Mouse (Mus musculus): ENCODE results near the gene Osbpl6. TPM values are rescaled to one million over a fixed set of nuclear protein-coding genes. Genes with fewer than 3 reads are reported as not detected.
"Not testable (repeated sequence)": the region's sequence is repeated elsewhere in the genome, so short reads cannot be mapped to it uniquely, and the experiment has no call there.

Gene Osbpl6
- total and polyA plus RNA-seq, 3 experiments: 5.9 to 13.5 (median 11.4) TPM

- peak in 1 of 2 experiments; percentile 6 for DNase-seq
- WGBS: 55% methylated on average over 10 of the region's 10 CpGs
- H3K4me1 ChIP-seq (ENCODE audit: control insufficient read depth, insufficient read depth, low read length): no peaks in the 10 kb centered on the region
- intact Hi-C loops (cut with DNase I): no loop called here
- no peaks in the 10 kb centered on the region for H3K27me3 ChIP-seq (ENCODE audit: control insufficient read depth, insufficient read depth, low read length)
- no peaks in the 10 kb centered on the region for H3K79me2 ChIP-seq (replicated peaks; ENCODE audit: control insufficient read depth, insufficient read depth, low read length)
- no peaks in the 10 kb centered on the region for H3K36me3 ChIP-seq (ENCODE audit: control insufficient read depth, insufficient read depth, low read length)
- H3K9ac ChIP-seq (ENCODE audit: low read depth, low read length): no peak overlapping the region
- TF ChIP-seq EP300 (IDR thresholded peaks at IDR 0.05; ENCODE audit: insufficient read depth, low read depth, low read length): no peak
- no peak for TF ChIP-seq CTCF (IDR thresholded peaks at IDR 0.05)
- no peak overlapping the region for H3K4me3 ChIP-seq
- no peak overlapping the region for H3K27ac ChIP-seq
These were observed 204.2 kb downstream of the Osbpl6 start for GRCm38 (mm10) chr2:76610326-76611104.

GRCm38 (mm10) chr2:76611996-76612395 is 205.7 kb downstream of the Osbpl6 start:
- WGBS: 81% methylated on average over 3 of the region's 3 CpGs
- intact Hi-C loops (cut with DNase I): no loop called here
- H3K36me3 ChIP-seq (ENCODE audit: control insufficient read depth, insufficient read depth, low read length): no peaks in the 10 kb centered on the region
- no peaks in the 10 kb centered on the region for H3K27me3 ChIP-seq (ENCODE audit: control insufficient read depth, insufficient read depth, low read length)
- no peaks in the 10 kb centered on the region for H3K4me1 ChIP-seq (ENCODE audit: control insufficient read depth, insufficient read depth, low read length)
- H3K79me2 ChIP-seq (replicated peaks; ENCODE audit: control insufficient read depth, insufficient read depth, low read length): no peaks in the 10 kb centered on the region
- H3K9ac ChIP-seq (ENCODE audit: low read depth, low read length): no peak overlapping the region
- H3K27ac ChIP-seq: no peak overlapping the region
- no peak overlapping the region for H3K4me3 ChIP-seq
- TF ChIP-seq EP300 (IDR thresholded peaks at IDR 0.05; ENCODE audit: insufficient read depth, low read depth, low read length): no peak
- no peak for DNase-seq

- Histone ChIP-seq H3K27ac (no peak overlapping the region), H3K36me3 (ENCODE audit: control insufficient read depth, insufficient read depth, low read length) (no peaks in the 10 kb centered on the region), H3K79me2 (replicated peaks; ENCODE audit: control insufficient read depth, insufficient read depth, low read length) (no peaks in the 10 kb centered on the region), H3K4me1 (ENCODE audit: control insufficient read depth, insufficient read depth, low read length) (no peaks in the 10 kb centered on the region), H3K4me3 (no peak overlapping the region), H3K27me3 (ENCODE audit: control insufficient read depth, insufficient read depth, low read length) (no peaks in the 10 kb centered on the region), H3K9ac (ENCODE audit: low read depth, low read length) (no peak overlapping the region)
- TF ChIP-seq CTCF (IDR thresholded peaks at IDR 0.05) (peak; percentile 86), POLR2A (IDR thresholded peaks at IDR 0.05; ENCODE audit: insufficient read depth, low read depth, low read length) (no peak), EP300 (IDR thresholded peaks at IDR 0.05; ENCODE audit: insufficient read depth, low read depth, low read length) (no peak)
- 31% methylated on average over 1 of the region's 1 CpGs for WGBS
- no peak for DNase-seq
- intact Hi-C loops (cut with DNase I): loop anchor here (1.0 kb wide), 1 partner anchor 249 kb away; the partner anchor contains the start of gene Rbm45
These were observed 211.8 kb downstream of the Osbpl6 start for GRCm38 (mm10) chr2:76618078-76618477.

GRCm38 (mm10) chr2:76620188-76620587 is 213.9 kb downstream of the Osbpl6 start:
- intact Hi-C loops (cut with DNase I): no loop called here
- H3K4me1 ChIP-seq (ENCODE audit: control insufficient read depth, insufficient read depth, low read length): no peaks in the 10 kb centered on the region

GRCm38 (mm10) chr2:76621724-76622123 is 215.4 kb downstream of the Osbpl6 start:
- TF ChIP-seq EP300 (IDR thresholded peaks at IDR 0.05; ENCODE audit: insufficient read depth, low read depth, low read length) (no peak), POLR2A (IDR thresholded peaks at IDR 0.05; ENCODE audit: insufficient read depth, low read depth, low read length) (no peak), CTCF (IDR thresholded peaks at IDR 0.05) (no peak)
- 76% methylated on average over 1 of the region's 1 CpGs for WGBS
- Histone ChIP-seq H3K4me3 (no peak overlapping the region), H3K27me3 (ENCODE audit: control insufficient read depth, insufficient read depth, low read length) (no peaks in the 10 kb centered on the region), H3K36me3 (ENCODE audit: control insufficient read depth, insufficient read depth, low read length) (no peaks in the 10 kb centered on the region; the same call in 1 of the 2 replicates), H3K9ac (ENCODE audit: low read depth, low read length) (no peak overlapping the region), H3K79me2 (replicated peaks; ENCODE audit: control insufficient read depth, insufficient read depth, low read length) (no peaks in the 10 kb centered on the region), H3K27ac (no peak overlapping the region), H3K4me1 (ENCODE audit: control insufficient read depth, insufficient read depth, low read length) (no peaks in the 10 kb centered on the region)
- DNase-seq: no peak
- intact Hi-C loops (cut with DNase I): no loop called here

More at GRCm38 (mm10) chr2:76620188-76620587, 213.9 kb downstream of the Osbpl6 start:
- no peak for TF ChIP-seq POLR2A (IDR thresholded peaks at IDR 0.05; ENCODE audit: insufficient read depth, low read depth, low read length)
- no peak for TF ChIP-seq EP300 (IDR thresholded peaks at IDR 0.05; ENCODE audit: insufficient read depth, low read depth, low read length)
- no peak for TF ChIP-seq CTCF (IDR thresholded peaks at IDR 0.05)
- WGBS: 76% methylated on average over 5 of the region's 5 CpGs
- Histone ChIP-seq H3K36me3 (ENCODE audit: control insufficient read depth, insufficient read depth, low read length) (no peaks in the 10 kb centered on the region), H3K79me2 (replicated peaks; ENCODE audit: control insufficient read depth, insufficient read depth, low read length) (no peaks in the 10 kb centered on the region), H3K27me3 (ENCODE audit: control insufficient read depth, insufficient read depth, low read length) (no peaks in the 10 kb centered on the region), H3K4me3 (no peak overlapping the region), H3K9ac (ENCODE audit: low read depth, low read length) (no peak overlapping the region), H3K27ac (no peak overlapping the region)
- DNase-seq: no peak

GRCm38 (mm10) chr2:76622316-76622715 is 216.0 kb downstream of the Osbpl6 start:
- H3K4me1 ChIP-seq (ENCODE audit: control insufficient read depth, insufficient read depth, low read length); H3K4me3 ChIP-seq; H3K9ac ChIP-seq (ENCODE audit: low read depth, low read length); H3K27me3 ChIP-seq (ENCODE audit: control insufficient read depth, insufficient read depth, low read length); DNase-seq; H3K79me2 ChIP-seq (replicated peaks; ENCODE audit: control insufficient read depth, insufficient read depth, low read length); intact Hi-C loops (cut with DNase I); H3K36me3 ChIP-seq (ENCODE audit: control insufficient read depth, insufficient read depth, low read length); H3K27ac ChIP-seq: not testable (repeated sequence)
- WGBS: 87% methylated on average over 2 of the region's 2 CpGs
